Mouse (Mus musculus) hindbrain, embryonic 16.5 days (tissue): ENCODE measurements around the gene Dpysl4. TPM values are rescaled to one million over a fixed set of nuclear protein-coding genes. Genes with fewer than 3 reads are reported as not detected.

Experiments
- ATAC-seq: fragments of 200-750 bp; cut with Nextera tagmentation; 2 replicates; pipeline ENCODE4 v1.8.0; 2017; ENCODE audit warnings: moderate TSS enrichment, moderate library complexity
- H3K27ac ChIP-seq: fragments of 300-500 bp; sonication (generic); 2 replicates; pipeline ENCODE4 v1.5.1; 2014; ENCODE audit warnings: low read depth, mild to moderate bottlenecking, control low read depth, low read length, moderate library complexity
- H3K27me3 ChIP-seq: fragments of 300-500 bp; sonication (generic); replicated peaks from 2 replicates; pipeline ENCODE4 v1.6.1; 2014; ENCODE audit warnings: low read length; ENCODE audit not compliant: control insufficient read depth, insufficient read depth
- H3K36me3 ChIP-seq: fragments of 300-500 bp; sonication (generic); 2 replicates; pipeline ENCODE4 v1.6.1; 2014; ENCODE audit warnings: mild to moderate bottlenecking, low read length, moderate library complexity, mixed read lengths; ENCODE audit not compliant: control insufficient read depth, insufficient read depth
- H3K4me1 ChIP-seq: fragments of 300-500 bp; sonication (generic); 2 replicates; pipeline ENCODE4 v1.6.1; 2014; ENCODE audit warnings: low read depth, low read length; ENCODE audit not compliant: control insufficient read depth, insufficient read depth
- H3K4me2 ChIP-seq: fragments of 300-500 bp; sonication (generic); 2 replicates; pipeline ENCODE4 v1.6.1; 2014; ENCODE audit warnings: mild to moderate bottlenecking, low read length, control low read depth, moderate library complexity
- H3K4me3 ChIP-seq: fragments of 300-500 bp; sonication (generic); 2 replicates; pipeline ENCODE4 v1.5.1; 2014; ENCODE audit warnings: mild to moderate bottlenecking, low read length, control low read depth, moderate library complexity
- H3K9ac ChIP-seq: fragments of 300-500 bp; sonication (generic); 2 replicates; pipeline ENCODE4 v1.6.1; 2014; ENCODE audit warnings: low read depth, mild to moderate bottlenecking, control low read depth, low read length, moderate library complexity
- H3K9me3 ChIP-seq: fragments of 300-500 bp; sonication (generic); 2 replicates; pipeline ENCODE4 v1.6.1; 2014; ENCODE audit warnings: mild to moderate bottlenecking, low read length, moderate library complexity; ENCODE audit not compliant: control insufficient read depth
- WGBS: fragments of 180-500 bp; shearing (Covaris S2); extraction: QIAGEN DNeasy Blood & Tissue Kit; methylation state at CpG from one replicate; pipeline ENCODE4 v1.1.7; 2014; 5-methylcytosine and 5-hydroxymethylcytosine counted together
- polyA plus RNA-seq: library from polyadenylated mRNA; unstranded; fragments of >200 nt; fragmentation: Nextera tagmentation; extraction: Ambion mirVana; gene quantifications from 2 replicates; pipeline ENCODE4 v1.2.1, GENCODE M21; 2015

Gene Dpysl4
- polyA plus RNA-seq, 1 experiment from 2014 or later, result 182 TPM

- Histone ChIP-seq H3K4me1 (peaks cover 15% of the 10 kb centered on the region), H3K4me3 (no peak overlapping the region), H3K27me3 (no peaks in the 10 kb centered on the region), H3K4me2 (peak overlapping the region; percentile 33), H3K9me3 (no peaks in the 10 kb centered on the region), H3K9ac (no peak overlapping the region), H3K27ac (peak overlapping the region; percentile 5; the same call in 1 of the 2 replicates), H3K36me3 (no peaks in the 10 kb centered on the region)
- ATAC-seq, result peak; percentile 90
- WGBS, result 28% methylated on average over 10 of the region's 10 CpGs
Measured at GRCm38 (mm10) chr7:139151116-139151515, 65.3 kb downstream of the Dpysl4 start.

Other genes with a start within 250 kb of the Dpysl4 start
- gene Ppp2r2d, start 239.9 kb upstream of the Dpysl4 start, polyA plus RNA-seq, result 38.0 and 75.2 TPM in 2 replicates
- 36.6 and 37.4 TPM in 2 replicates for gene Mapk1ip1, start 239.7 kb upstream of the Dpysl4 start, polyA plus RNA-seq
- 118 and 142 TPM in 2 replicates for gene Bnip3, start 176.5 kb upstream of the Dpysl4 start, polyA plus RNA-seq
- gene Jakmip3, start 145.3 kb upstream of the Dpysl4 start, polyA plus RNA-seq, result 11.0 and 12.5 TPM in 2 replicates
- gene Lrrc27, start 127.0 kb downstream of the Dpysl4 start, polyA plus RNA-seq, result 3.8 and 6.8 TPM in 2 replicates
- 2.9 and 3.0 TPM in 2 replicates for gene Stk32c, start 127.3 kb downstream of the Dpysl4 start, polyA plus RNA-seq
- gene Pwwp2b, start 162.5 kb downstream of the Dpysl4 start, polyA plus RNA-seq, result 5.6 and 6.4 TPM in 2 replicates